Mouse (Mus musculus) Muller cell, postnatal 12 days (primary cell): ENCODE measurements around the gene Drc7.

Source experiments
- DNase-seq: peaks from one replicate; pipeline ENCODE4 v3.0.0-alpha.2; 2015; ENCODE audit errors: inconsistent ontology term

Gene Drc7

DNA sequence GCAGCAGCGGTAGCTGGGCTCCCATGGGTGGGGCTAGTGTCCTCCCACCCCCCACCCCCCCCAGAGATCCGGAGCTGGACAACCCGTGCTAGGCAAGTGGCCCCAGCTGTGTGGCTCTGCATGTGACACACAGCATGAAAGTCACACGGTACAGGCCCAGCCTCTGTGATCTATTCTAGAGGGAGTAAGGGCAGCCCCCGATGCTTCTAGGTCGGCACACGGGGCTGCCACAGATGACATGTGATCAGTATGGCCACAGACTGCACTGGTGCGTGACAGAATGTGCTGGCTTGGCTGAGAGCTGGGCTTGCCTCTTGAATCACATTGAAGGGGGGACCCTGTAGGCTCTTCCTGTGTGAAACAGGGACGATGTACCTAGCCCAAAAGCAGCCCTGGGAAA is 72.8 kb downstream of the Drc7 start:
- no peak for DNase-seq
